10 mouse cellular contexts compared by ENCODE assay signal in the genomic region with DNA sequence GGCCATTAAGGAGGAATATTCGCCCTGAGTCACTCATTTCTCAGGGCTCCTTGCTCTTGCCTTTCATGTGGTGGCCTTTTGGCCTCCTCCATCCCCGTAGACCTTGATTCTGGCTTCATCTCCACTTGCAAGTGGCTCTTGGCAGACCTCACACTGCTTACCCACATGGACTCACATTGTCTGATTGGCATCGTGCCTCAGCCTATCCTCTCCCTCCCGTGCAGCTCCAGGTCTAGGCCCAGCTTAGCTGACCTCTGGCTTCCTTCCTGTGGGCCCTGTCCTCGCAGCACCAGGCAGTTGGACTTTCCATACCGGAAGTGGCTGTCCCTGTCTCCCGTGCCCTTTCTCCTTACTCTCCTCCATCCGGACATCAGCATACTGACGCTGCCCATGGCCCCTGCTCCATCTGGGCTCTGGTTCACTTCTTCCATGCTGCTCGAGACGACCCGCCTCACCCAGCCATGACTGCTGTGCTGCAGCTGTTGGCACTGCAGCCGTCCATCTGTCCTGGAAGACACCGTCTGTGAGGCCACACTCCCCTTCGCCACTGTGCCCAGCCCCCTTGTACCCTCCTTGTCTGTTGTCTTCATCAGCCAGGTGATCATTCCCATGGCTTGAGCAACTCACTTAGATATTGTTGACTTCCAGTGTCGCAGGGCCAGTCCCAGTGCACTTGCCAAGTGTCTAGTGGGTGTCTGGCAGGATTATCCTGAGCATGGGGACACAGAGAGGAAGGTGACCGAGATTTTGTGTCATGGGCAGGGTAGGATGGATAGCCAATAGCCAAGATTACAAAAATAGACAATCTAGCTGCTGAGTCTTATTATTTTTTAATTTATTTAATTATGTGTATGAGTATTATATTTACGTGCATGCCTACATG. TPM values are rescaled to one million over a fixed set of nuclear protein-coding genes. Genes with fewer than 3 reads are reported as not detected.
DNase-seq lines count a peak whose midpoint lies in the region; ATAC-seq and TF ChIP-seq lines count a peak whose summit lies in the region.
"Had no signal": no experiment of that assay in that cellular context is flagged by ENCODE, and none has a peak within 500 bp of the region (broad histone marks: within the 10 kb centered on the region; RNA-seq: fewer than 3 reads in every experiment).

No protein-coding gene starts in this region.

- no peaks in the 10 kb centered on the region for H3K9me3 ChIP-seq in kidney, embryonic 14.5 days (ENCODE audit: control insufficient read depth, low read length)
- H3K9me3 ChIP-seq in lung, postnatal 0 days (ENCODE audit: low read length): no peaks in the 10 kb centered on the region
- H3K9me3 ChIP-seq: stomach, embryonic 15.5 days had no signal

- H3K4me3 ChIP-seq in kidney, embryonic 14.5 days (ENCODE audit: low read length): no peak overlapping the region
- no peak overlapping the region for H3K4me3 ChIP-seq in cerebellum, adult 2 months (replicated peaks; ENCODE audit: insufficient read depth, low read depth, low read length)
- no peak overlapping the region for H3K4me3 ChIP-seq in lung, postnatal 0 days (ENCODE audit: low read depth, low read length)
- H3K4me3 ChIP-seq: stomach, embryonic 15.5 days had no signal

- 78% methylated on average over 18 of the region's 18 CpGs for WGBS in kidney, embryonic 14.5 days
- 15% methylated on average over 18 of the region's 18 CpGs for WGBS in cerebellum, adult 2 months
- 67% methylated on average over 18 of the region's 18 CpGs for WGBS in lung, postnatal 0 days

- H3K9ac ChIP-seq in kidney, embryonic 14.5 days (ENCODE audit: low read depth, low read length): no peak overlapping the region
- H3K9ac ChIP-seq in lung, postnatal 0 days (replicated peaks; ENCODE audit: low read depth): no peak overlapping the region
- H3K9ac ChIP-seq: stomach, embryonic 15.5 days had no signal

- TF ChIP-seq EP300 in lung, postnatal 0 days (IDR thresholded peaks at IDR 0.05): no peak

- no peak for TF ChIP-seq CTCF in cerebellum, adult 2 months (IDR thresholded peaks at IDR 0.05; ENCODE audit: borderline replicate concordance, insufficient read depth, low read depth, low read length)
- no peak for TF ChIP-seq CTCF in lung, postnatal 0 days (IDR thresholded peaks at IDR 0.05)

- H3K27me3 ChIP-seq in kidney, embryonic 14.5 days (ENCODE audit: control insufficient read depth, insufficient read depth, low read length): no peaks in the 10 kb centered on the region
- H3K27me3 ChIP-seq in cerebellum, adult 2 months (ENCODE audit: control insufficient read depth, insufficient read depth, low read length): no peaks in the 10 kb centered on the region
- H3K27me3 ChIP-seq in lung, postnatal 0 days (replicated peaks; ENCODE audit: insufficient read depth, low read length): no peaks in the 10 kb centered on the region
- H3K27me3 ChIP-seq: stomach, embryonic 15.5 days had no signal

- H3K4me1 ChIP-seq in kidney, embryonic 14.5 days (ENCODE audit: control insufficient read depth, insufficient read depth, low read length): no peaks in the 10 kb centered on the region
- H3K4me1 ChIP-seq in cerebellum, adult 2 months (ENCODE audit: control insufficient read depth, insufficient read depth, low read length): peaks cover 42% of the 10 kb centered on the region
- no peaks in the 10 kb centered on the region for H3K4me1 ChIP-seq in lung, postnatal 0 days (ENCODE audit: insufficient read depth, low read depth, low read length)
- H3K4me1 ChIP-seq: stomach, embryonic 15.5 days had no signal

- no peaks in the 10 kb centered on the region for H3K36me3 ChIP-seq in kidney, embryonic 14.5 days (ENCODE audit: control insufficient read depth, insufficient read depth, low read length)
- no peaks in the 10 kb centered on the region for H3K36me3 ChIP-seq in lung, postnatal 0 days (ENCODE audit: insufficient read depth, low read length)
- H3K36me3 ChIP-seq: stomach, embryonic 15.5 days had no signal

- no peak overlapping the region for H3K4me2 ChIP-seq in kidney, embryonic 14.5 days (replicated peaks; ENCODE audit: low read depth, low read length)
- H3K4me2 ChIP-seq in lung, postnatal 0 days (replicated peaks; ENCODE audit: low read depth, low read length): no peak overlapping the region
- H3K4me2 ChIP-seq: stomach, embryonic 15.5 days had no signal

- DNase-seq in kidney, adult 18-20 months: peak; percentile 66
- peak; percentile 81 to 87 for DNase-seq in cerebellum, adult 2 months
- peak; percentile 83 to 88 for DNase-seq in heart, postnatal 10 days
- peak; percentile 21 for DNase-seq in lung, postnatal 0 days (ENCODE audit: low spot score)
- DNase-seq in frontal cortex, postnatal 36 days (ENCODE audit: low spot score in 2 of 2): no peak
- DNase-seq in retina, postnatal 1 day: no peak
- no peak for DNase-seq in left cerebral cortex, adult 18-20 months (ENCODE audit: low spot score in 2 of 2)

- intact Hi-C loops in heart, postnatal 10 days (cut with DNase I): loop anchor here (2.0 kb wide), 1 partner anchor 20 kb away; no protein-coding TSS in a partner anchor

- TF ChIP-seq POLR2A in cerebellum, adult 2 months (IDR thresholded peaks at IDR 0.05; ENCODE audit: borderline replicate concordance, insufficient read depth, low read length): no peak

- no peak; the same call in 1 of the 2 replicates for ATAC-seq in kidney, embryonic 14.5 days (ENCODE audit: low FRiP score, low TSS enrichment)
- peak; percentile 77 for ATAC-seq in lung, postnatal 0 days
- ATAC-seq: midbrain, embryonic 16.5 days had no signal

- no peak overlapping the region for H3K27ac ChIP-seq in kidney, embryonic 14.5 days (ENCODE audit: low read depth, low read length)
- H3K27ac ChIP-seq in cerebellum, adult 2 months (ENCODE audit: insufficient read depth, low read length): no peak overlapping the region
- no peak overlapping the region for H3K27ac ChIP-seq in lung, postnatal 0 days (ENCODE audit: low read length)
- H3K27ac ChIP-seq: stomach, embryonic 15.5 days had no signal

RNA-seq across cellular contexts. Expression of a gene that starts 13.7 kb away (rescaled TPM):
- 114 and 160 TPM in 2 replicates for polyA plus RNA-seq in kidney, embryonic 14.5 days (2014; fragmentation: Nextera tagmentation; extraction: Ambion mirVana)
- 117 and 136 TPM in 2 replicates for polyA plus RNA-seq in cerebellum, adult 2 months (2012; rRNA removed)
- total RNA-seq in heart, postnatal 10 days (2021): 100 to 1,000 TPM; 112 to 124 TPM
- 102 and 105 TPM in 2 replicates for polyA plus RNA-seq in lung, postnatal 0 days (2015; fragmentation: Nextera tagmentation; extraction: Ambion mirVana)
- total RNA-seq in left cerebral cortex, adult 18-20 months (2021): 100 to 1,000 TPM; 263 to 284 TPM

Comparison
In these comparisons a context has a peak if more than half of its experiments do, and no peak if none do; other contexts are left out.
1. DNase-seq: peak in kidney, adult 18-20 months (single experiment), cerebellum, adult 2 months (2 of 2), heart, postnatal 10 days (2 of 2) and lung, postnatal 0 days (single experiment); none in frontal cortex, postnatal 36 days (0 of 2), retina, postnatal 1 day (single experiment) and left cerebral cortex, adult 18-20 months (0 of 2).